ENCODE assay signal across 16 mouse cellular contexts in the genomic region with DNA sequence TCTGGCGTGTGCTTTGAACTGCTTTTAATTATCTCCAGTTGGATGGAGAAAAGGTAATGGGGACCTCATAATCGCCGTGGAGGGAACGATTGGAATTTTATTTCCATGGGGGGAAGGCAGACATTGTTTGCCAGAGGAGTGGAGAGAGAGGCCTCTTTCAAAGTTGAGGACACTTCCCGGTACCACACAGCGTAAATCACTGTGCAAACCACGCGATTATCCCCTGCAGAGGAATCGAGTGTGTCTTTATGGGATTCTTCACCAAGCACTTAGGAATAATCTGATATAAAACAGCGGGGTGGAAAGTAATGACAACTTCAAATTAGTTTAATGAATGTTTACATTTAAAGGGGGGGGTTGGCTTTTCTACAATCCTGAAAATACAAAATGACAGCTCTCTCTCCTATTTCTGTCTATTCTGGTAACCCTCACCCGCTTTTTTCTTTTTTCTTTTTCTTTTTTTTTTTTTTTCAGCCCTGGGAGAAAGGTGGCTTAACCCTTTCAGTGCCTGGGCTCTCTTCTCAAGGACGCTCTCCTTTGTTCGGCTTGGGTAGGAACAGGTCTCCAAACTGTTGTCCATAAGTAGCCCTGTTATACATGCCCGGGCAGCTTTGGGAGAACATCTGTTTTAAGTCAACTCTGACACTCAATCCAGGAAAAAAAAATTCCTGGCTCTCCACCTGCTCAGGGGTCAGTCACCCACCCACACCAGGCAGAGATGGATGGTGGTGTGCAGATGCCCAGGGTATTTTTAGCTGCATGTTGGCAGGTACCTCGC.
A peak's percentile ranks its signal among the peaks of the same experiment; 100 is the strongest.
DNase-seq lines count a peak whose midpoint lies in the region; ATAC-seq lines count a peak whose summit lies in the region.
"Had no signal": no experiment of that assay in that cellular context is flagged by ENCODE, and none has a peak within 500 bp of the region (broad histone marks: within the 10 kb centered on the region; RNA-seq: fewer than 3 reads in every experiment).

No protein-coding gene starts in this region.

- H3K27ac ChIP-seq in neural tube, embryonic 12.5 days = no peak overlapping the region
- H3K27ac ChIP-seq in neural tube, embryonic 15.5 days (replicated peaks) = no peak overlapping the region
- H3K27ac ChIP-seq: layer of hippocampus, adult 2 months; left cerebral cortex, adult 2 months; liver, embryonic 12.5 days had no signal

- 31% methylated on average over 15 of the region's 15 CpGs for WGBS in neural tube, embryonic 12.5 days
- 29% methylated on average over 15 of the region's 15 CpGs for WGBS in neural tube, embryonic 15.5 days

- no peak overlapping the region for H3K4me3 ChIP-seq in neural tube, embryonic 12.5 days
- no peak overlapping the region for H3K4me3 ChIP-seq in neural tube, embryonic 15.5 days (replicated peaks)
- H3K4me3 ChIP-seq: layer of hippocampus, adult 2 months; left cerebral cortex, adult 2 months; liver, embryonic 12.5 days had no signal

- H3K9me3 ChIP-seq in neural tube, embryonic 12.5 days = no peaks in the 10 kb centered on the region
- H3K9me3 ChIP-seq in neural tube, embryonic 15.5 days (replicated peaks) = no peaks in the 10 kb centered on the region
- H3K9me3 ChIP-seq: liver, embryonic 12.5 days had no signal

- H3K4me2 ChIP-seq in neural tube, embryonic 12.5 days (replicated peaks) = peak overlapping the region; percentile 36
- peak overlapping the region; percentile 9; the same call in 1 of the 2 replicates for H3K4me2 ChIP-seq in neural tube, embryonic 15.5 days
- H3K4me2 ChIP-seq: heart, embryonic 11.5 days; liver, embryonic 12.5 days had no signal

- H3K9ac ChIP-seq in neural tube, embryonic 12.5 days = no peak overlapping the region
- H3K9ac ChIP-seq in neural tube, embryonic 15.5 days (replicated peaks) = no peak overlapping the region
- H3K9ac ChIP-seq: liver, embryonic 12.5 days had no signal

- H3K36me3 ChIP-seq in neural tube, embryonic 12.5 days = no peaks in the 10 kb centered on the region
- no peaks in the 10 kb centered on the region for H3K36me3 ChIP-seq in neural tube, embryonic 15.5 days
- H3K36me3 ChIP-seq: liver, embryonic 12.5 days had no signal

- H3K4me1 ChIP-seq in neural tube, embryonic 12.5 days = peaks cover 10% of the 10 kb centered on the region; the same call in 1 of the 2 replicates
- peaks cover 13% of the 10 kb centered on the region for H3K4me1 ChIP-seq in neural tube, embryonic 15.5 days
- H3K4me1 ChIP-seq: liver, embryonic 12.5 days had no signal

- ATAC-seq in neural tube, embryonic 12.5 days (ENCODE audit: low FRiP score, low read depth) = no peak
- peak; percentile 66; the same call in 1 of the 2 replicates for ATAC-seq in neural tube, embryonic 15.5 days (ENCODE audit: low FRiP score)
- no peak for ATAC-seq in activated CD4-positive, CD25-positive, alpha-beta regulatory T cell, adult 4 months
- ATAC-seq: liver, embryonic 12.5 days had no signal

- 0 out of 2 replicates have a peak, but pooled peaks cover 4% of the 10 kb centered on the region for H3K27me3 ChIP-seq in neural tube, embryonic 12.5 days (replicated peaks)
- peaks cover 28% of the 10 kb centered on the region for H3K27me3 ChIP-seq in neural tube, embryonic 15.5 days (replicated peaks)
- H3K27me3 ChIP-seq: liver, embryonic 12.5 days had no signal

- DNase-seq in gastrocnemius, postnatal 25 days = peak; percentile 11
- no peak for DNase-seq in gastrocnemius, postnatal 10 days
- no peak for DNase-seq in neural tube, embryonic 10.5 days (ENCODE audit: extremely low spot score, low spot score)
- DNase-seq in forelimb bud, embryonic 11.5 days (ENCODE audit: low read depth, low spot score) = peak; percentile 52
- no peak for DNase-seq in left cerebral cortex, adult 11 months (ENCODE audit: low spot score)
- DNase-seq: adrenal gland, postnatal 10 days; cerebellum, adult 8-10 months; gastrocnemius, postnatal 36 days; kidney, adult 8-10 months had no signal

Comparison
In these comparisons a context has a peak if more than half of its experiments do, and no peak if none do; other contexts are left out.
1. DNase-seq: peak in gastrocnemius, postnatal 25 days (single experiment) and forelimb bud, embryonic 11.5 days (single experiment); none in gastrocnemius, postnatal 10 days (single experiment), neural tube, embryonic 10.5 days (single experiment) and left cerebral cortex, adult 11 months (single experiment).